Mouse (Mus musculus): Measurements from ENCODE around the gene Jmy.

- TF ChIP-seq CTCF (IDR thresholded peaks at IDR 0.05; ENCODE audit: low read depth, low read length) (no peak), POLR2A (IDR thresholded peaks at IDR 0.05; ENCODE audit: borderline replicate concordance, low read depth, low read length) (no peak)
Observed at GRCm38 (mm10) chr13:93387440-93387839, 112.2 kb downstream of the Jmy start.

Data from bone marrow macrophage, adult 2 months (primary cell).